Mouse (Mus musculus): ENCODE measurements around the gene Cda.

DNA sequence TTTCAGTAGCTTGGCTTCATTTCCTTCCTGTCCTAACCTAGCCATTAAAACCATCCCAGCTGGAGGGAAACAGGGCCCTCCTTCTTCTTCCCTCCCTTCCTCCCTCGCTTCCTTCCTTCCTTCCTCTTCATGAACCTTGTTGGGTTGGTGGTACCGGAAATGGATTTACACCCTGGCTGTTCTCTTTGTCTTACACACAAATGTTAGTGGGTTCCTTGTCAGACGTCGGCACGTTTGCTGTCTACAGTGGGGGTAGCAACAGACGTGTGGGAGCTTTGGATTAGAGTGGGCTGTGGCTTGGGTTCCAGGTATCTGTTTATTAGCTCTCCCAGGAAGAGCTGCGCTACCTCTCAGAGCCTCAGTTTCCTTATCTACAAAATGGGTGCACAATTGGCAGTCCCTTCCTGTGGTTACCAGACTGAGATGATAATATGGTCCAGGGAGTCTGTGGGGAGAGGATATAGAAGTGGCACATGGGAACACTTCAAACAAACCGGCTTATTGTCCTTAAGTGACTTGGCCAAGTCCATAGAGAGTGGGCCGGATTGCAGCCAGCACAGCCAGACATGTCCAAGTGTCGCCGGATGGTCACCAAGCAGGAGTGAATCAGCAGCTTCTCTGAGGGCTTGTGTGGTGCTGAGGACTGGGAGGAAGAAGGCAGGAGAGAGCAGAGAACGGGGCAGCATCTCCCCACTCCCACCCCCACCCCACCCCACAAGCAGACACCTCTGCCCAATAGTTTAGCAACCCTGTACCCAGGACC lies 887 bp upstream of the Cda start:
- TF ChIP-seq CTCF (IDR thresholded peaks at IDR 0.05; ENCODE audit: borderline replicate concordance, insufficient read depth, low read length) = no peak
- no peak for TF ChIP-seq POLR2A (IDR thresholded peaks at IDR 0.05; ENCODE audit: low read depth, low read length)
